Mouse (Mus musculus) neural tube, embryonic 11.5 days (tissue): ENCODE measurements around the gene Ucn3. TPM values are rescaled to one million over a fixed set of nuclear protein-coding genes. Genes with fewer than 3 reads are reported as not detected.

ENCODE experiments used
- ATAC-seq: fragments of 200-750 bp; cut with Nextera tagmentation; 2 replicates; pipeline ENCODE4 v1.8.0; 2017; ENCODE audit warnings: moderate number of reproducible peaks, mild to moderate bottlenecking, moderate TSS enrichment, moderate library complexity; ENCODE audit not compliant: insufficient read depth, low FRiP score, low TSS enrichment
- DNase-seq: peaks from one replicate; pipeline ENCODE4 v3.0.0-alpha.2; 2015; ENCODE audit warnings: low spot score
- H3K27ac ChIP-seq: fragments of 300-500 bp; sonication (generic); 2 replicates; pipeline ENCODE4 v1.5.1; 2014; ENCODE audit warnings: low read depth, mild to moderate bottlenecking, low read length
- H3K27me3 ChIP-seq: fragments of 300-500 bp; sonication (generic); 2 replicates; pipeline ENCODE4 v1.6.1; 2014; ENCODE audit warnings: mild to moderate bottlenecking, low read length, mixed read lengths; ENCODE audit not compliant: control insufficient read depth, insufficient read depth
- H3K36me3 ChIP-seq: fragments of 300-500 bp; sonication (generic); 2 replicates; pipeline ENCODE4 v1.6.1; 2014; ENCODE audit warnings: mild to moderate bottlenecking, low read length, moderate library complexity, mixed read lengths; ENCODE audit not compliant: control insufficient read depth, insufficient read depth
- H3K4me1 ChIP-seq: fragments of 300-500 bp; sonication (generic); 2 replicates; pipeline ENCODE4 v1.6.1; 2014; ENCODE audit warnings: low read length, mixed read lengths; ENCODE audit not compliant: control insufficient read depth, insufficient read depth
- H3K4me2 ChIP-seq: fragments of 300-500 bp; sonication (generic); 2 replicates; pipeline ENCODE4 v1.6.1; 2014; ENCODE audit warnings: low read depth, mild to moderate bottlenecking, moderate library complexity
- H3K4me3 ChIP-seq: fragments of 300-500 bp; sonication (generic); 2 replicates; pipeline ENCODE4 v1.5.1; 2014; ENCODE audit warnings: low read depth, low read length
- H3K9ac ChIP-seq: fragments of 300-500 bp; sonication (generic); 2 replicates; pipeline ENCODE4 v1.6.1; 2014; ENCODE audit warnings: mild to moderate bottlenecking, low read length
- H3K9me3 ChIP-seq: fragments of 300-500 bp; sonication (generic); 2 replicates; pipeline ENCODE4 v1.6.1; 2016; ENCODE audit warnings: low read length; ENCODE audit not compliant: control insufficient read depth
- WGBS: fragments of 180-500 bp; shearing (Covaris S2); extraction: QIAGEN DNeasy Blood & Tissue Kit; methylation state at CpG from one replicate; pipeline ENCODE4 v1.1.7; 2014; 5-methylcytosine and 5-hydroxymethylcytosine counted together
- polyA plus RNA-seq: library from polyadenylated mRNA; unstranded; fragments of >200 nt; fragmentation: Nextera tagmentation; extraction: Ambion mirVana; gene quantifications from 2 replicates; pipeline ENCODE4 v1.2.1, GENCODE M21; 2014

The Ucn3 gene
- polyA plus RNA-seq, 1 experiment from 2014 or later, result not detected

DNA sequence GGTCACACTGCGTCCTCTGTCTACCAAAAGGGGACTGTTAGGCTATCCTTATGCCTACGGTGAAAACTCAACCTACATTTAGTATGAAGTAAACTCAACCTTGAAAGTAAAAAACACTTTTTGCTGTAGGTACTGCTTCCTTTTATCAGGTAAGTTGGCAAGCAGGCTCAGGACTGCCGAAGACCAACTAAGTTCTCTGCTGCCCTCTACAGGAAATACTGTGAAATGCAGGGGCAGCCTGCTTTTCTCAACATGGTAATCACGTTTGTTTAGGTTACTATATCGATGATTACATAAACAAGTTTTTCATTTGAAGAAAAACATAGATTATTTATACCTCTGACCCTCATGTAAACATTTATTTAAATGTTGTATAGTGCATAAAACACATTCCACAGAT is 48.2 kb downstream of the Ucn3 start:
- H3K9ac ChIP-seq, result no peak overlapping the region
- H3K27ac ChIP-seq, result no peak overlapping the region
- no peaks in the 10 kb centered on the region for H3K4me1 ChIP-seq
- DNase-seq (peak; percentile 73), ATAC-seq (no peak)
- no peaks in the 10 kb centered on the region; the same call in 1 of the 2 replicates for H3K36me3 ChIP-seq
- H3K4me2 ChIP-seq, result no peak overlapping the region
- WGBS, result 44% methylated on average over 5 of the region's 5 CpGs
- H3K4me3 ChIP-seq, result no peak overlapping the region
- H3K9me3 ChIP-seq, result no peaks in the 10 kb centered on the region
- no peaks in the 10 kb centered on the region for H3K27me3 ChIP-seq

DNA sequence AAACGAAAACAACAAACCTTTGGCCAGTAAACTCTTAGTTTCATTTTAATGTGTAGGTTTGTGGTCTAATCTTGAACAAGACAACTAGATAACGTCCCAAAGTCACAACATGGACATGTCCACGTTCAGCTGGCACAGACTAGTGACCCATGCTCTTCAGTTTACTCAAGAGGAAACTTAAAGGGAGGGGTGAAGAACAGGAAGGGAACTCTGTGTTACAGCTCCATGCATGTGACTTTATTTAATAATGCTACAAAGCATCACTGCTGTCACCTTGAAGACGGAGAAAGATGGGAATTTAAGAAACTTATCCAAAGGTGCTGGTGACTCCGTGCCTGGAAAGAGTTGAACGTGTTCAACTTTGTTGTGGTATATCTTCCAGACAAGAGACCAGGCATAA is 49.1 kb downstream of the Ucn3 start:
- Histone ChIP-seq H3K9ac (no peak overlapping the region), H3K9me3 (no peaks in the 10 kb centered on the region), H3K4me2 (no peak overlapping the region), H3K4me3 (no peak overlapping the region), H3K36me3 (no peaks in the 10 kb centered on the region; the same call in 1 of the 2 replicates), H3K27me3 (no peaks in the 10 kb centered on the region), H3K4me1 (no peaks in the 10 kb centered on the region), H3K27ac (no peak overlapping the region)
- WGBS, result 92% methylated on average over 6 of the region's 6 CpGs
- DNase-seq, result no peak
- no peak for ATAC-seq

DNA sequence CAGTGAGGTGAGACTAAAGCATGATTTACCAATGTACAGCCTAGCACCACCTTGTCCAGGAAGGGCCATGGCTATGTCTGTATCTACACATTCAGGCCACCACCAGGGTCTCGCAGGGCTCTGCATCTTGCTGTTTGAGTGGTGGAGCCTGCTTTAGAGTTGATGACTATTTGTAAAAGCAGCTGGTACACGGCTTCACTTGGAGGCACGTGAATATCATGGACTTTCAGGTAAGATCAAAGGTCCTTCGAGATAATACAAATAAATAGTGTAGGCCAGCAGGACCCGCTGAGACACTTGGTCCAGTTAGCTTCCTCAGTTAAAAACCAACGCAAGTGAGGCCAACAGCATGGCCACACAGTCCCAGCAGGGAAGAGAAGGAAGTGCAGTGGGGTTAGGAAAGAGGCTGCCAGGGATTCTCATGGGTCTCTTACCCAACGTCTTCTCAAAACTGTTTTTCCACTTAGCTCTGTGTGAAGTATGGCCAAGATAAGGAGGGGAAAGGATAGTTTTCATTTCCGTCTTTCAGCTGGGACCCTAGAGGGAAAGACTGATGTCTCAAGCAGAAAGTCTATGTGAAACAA is 49.7 kb downstream of the Ucn3 start:
- no peak for ATAC-seq
- Histone ChIP-seq H3K27ac (no peak overlapping the region), H3K9ac (no peak overlapping the region), H3K4me3 (no peak overlapping the region), H3K9me3 (no peaks in the 10 kb centered on the region), H3K27me3 (no peaks in the 10 kb centered on the region), H3K36me3 (no peaks in the 10 kb centered on the region; the same call in 1 of the 2 replicates), H3K4me1 (no peaks in the 10 kb centered on the region), H3K4me2 (no peak overlapping the region)
- WGBS, result 82% methylated on average over 8 of the region's 8 CpGs
- no peak for DNase-seq

DNA sequence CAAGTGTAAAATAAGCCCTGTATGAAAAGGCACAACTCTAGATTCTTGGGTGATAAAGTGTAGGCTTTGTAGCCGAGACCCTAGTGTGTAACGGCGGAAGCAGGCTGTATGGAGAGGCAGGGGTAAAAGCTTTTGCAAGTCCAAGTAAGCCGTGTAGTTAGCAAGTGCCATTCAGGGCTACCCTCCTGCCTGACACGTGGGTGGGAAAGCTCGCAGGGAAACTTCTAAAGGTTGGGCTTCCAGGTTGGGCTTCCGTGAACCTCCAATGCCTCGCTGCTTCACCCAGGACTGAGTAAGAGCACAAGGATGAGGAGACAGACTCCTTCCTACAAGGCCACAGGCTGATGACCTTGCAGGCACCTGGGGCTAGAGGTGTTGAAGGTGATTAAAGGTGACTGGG is 50.6 kb downstream of the Ucn3 start:
- no peak for ATAC-seq
- Histone ChIP-seq H3K36me3 (no peaks in the 10 kb centered on the region), H3K27me3 (no peaks in the 10 kb centered on the region), H3K27ac (no peak overlapping the region), H3K4me3 (no peak overlapping the region), H3K9me3 (no peaks in the 10 kb centered on the region), H3K9ac (no peak overlapping the region), H3K4me2 (no peak overlapping the region), H3K4me1 (no peaks in the 10 kb centered on the region)
- DNase-seq, result no peak
- WGBS, result 75% methylated on average over 8 of the region's 8 CpGs

DNA sequence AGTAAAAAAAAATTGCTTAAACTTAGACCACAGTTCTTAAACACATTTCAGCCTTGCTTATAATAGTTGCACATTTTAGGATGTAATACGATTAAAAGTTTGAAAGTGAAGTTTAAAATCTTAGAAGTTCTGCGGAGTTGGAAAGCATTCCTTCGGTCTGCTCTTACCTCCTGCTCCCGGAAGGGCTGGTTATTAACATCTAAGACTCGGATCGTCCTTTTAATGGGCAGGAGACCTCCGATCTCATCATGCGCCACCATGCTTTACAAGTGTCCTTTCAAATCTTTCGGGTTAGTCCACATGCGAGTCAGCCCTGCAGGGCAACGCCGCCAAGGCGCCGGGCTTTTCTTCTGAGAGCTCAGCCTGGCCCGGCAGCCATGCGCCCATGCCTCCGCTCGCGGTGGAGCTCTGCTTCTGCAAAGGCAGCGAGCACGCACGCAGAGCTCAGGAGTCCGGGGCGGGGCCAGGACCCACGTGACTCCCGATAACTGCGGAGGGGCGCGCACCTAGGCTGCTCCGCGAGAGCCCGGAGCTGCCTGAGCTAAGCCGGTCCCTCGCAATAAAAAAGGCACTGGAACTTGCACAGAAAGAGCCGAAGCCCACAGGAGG is 51.9 kb downstream of the Ucn3 start:
- Histone ChIP-seq H3K9me3 (no peaks in the 10 kb centered on the region), H3K4me1 (no peaks in the 10 kb centered on the region), H3K4me3 (peak overlapping the region; percentile 46), H3K4me2 (peak overlapping the region; percentile 61), H3K27ac (no peak overlapping the region), H3K27me3 (no peaks in the 10 kb centered on the region), H3K9ac (peak overlapping the region; percentile 60), H3K36me3 (no peaks in the 10 kb centered on the region)
- under 1% methylated on average over 35 of the region's 35 CpGs for WGBS
- DNase-seq (peak; percentile 89), ATAC-seq (peak; percentile 97)

DNA sequence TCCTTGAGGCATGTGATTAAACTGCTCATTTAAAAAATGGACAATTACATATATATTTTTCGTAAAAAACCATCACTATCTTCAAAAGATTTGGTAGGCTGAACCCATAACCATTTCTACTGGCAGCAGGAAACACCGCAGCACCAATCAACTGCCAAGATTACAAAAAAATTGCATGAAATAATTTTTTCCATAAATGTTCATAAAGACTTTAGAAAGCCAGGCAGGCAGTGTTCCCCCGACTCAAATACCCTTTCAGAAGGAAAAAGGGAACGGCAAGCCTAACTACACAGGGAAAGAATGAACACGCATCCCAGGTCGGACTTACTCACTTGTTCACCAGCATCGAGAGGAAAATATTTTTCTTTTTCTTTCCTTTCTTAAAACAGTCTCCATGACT is 52.5 kb downstream of the Ucn3 start:
- H3K27ac ChIP-seq, result no peak overlapping the region
- H3K4me2 ChIP-seq, result peak overlapping the region; percentile 61
- H3K9ac ChIP-seq, result no peak overlapping the region
- H3K4me3 ChIP-seq, result peak overlapping the region; percentile 46
- H3K27me3 ChIP-seq, result no peaks in the 10 kb centered on the region
- no peak for DNase-seq
- no peaks in the 10 kb centered on the region for H3K4me1 ChIP-seq
- no peaks in the 10 kb centered on the region for H3K36me3 ChIP-seq
- no peak for ATAC-seq
- H3K9me3 ChIP-seq, result no peaks in the 10 kb centered on the region
- 18% methylated on average over 7 of the region's 7 CpGs for WGBS

DNA sequence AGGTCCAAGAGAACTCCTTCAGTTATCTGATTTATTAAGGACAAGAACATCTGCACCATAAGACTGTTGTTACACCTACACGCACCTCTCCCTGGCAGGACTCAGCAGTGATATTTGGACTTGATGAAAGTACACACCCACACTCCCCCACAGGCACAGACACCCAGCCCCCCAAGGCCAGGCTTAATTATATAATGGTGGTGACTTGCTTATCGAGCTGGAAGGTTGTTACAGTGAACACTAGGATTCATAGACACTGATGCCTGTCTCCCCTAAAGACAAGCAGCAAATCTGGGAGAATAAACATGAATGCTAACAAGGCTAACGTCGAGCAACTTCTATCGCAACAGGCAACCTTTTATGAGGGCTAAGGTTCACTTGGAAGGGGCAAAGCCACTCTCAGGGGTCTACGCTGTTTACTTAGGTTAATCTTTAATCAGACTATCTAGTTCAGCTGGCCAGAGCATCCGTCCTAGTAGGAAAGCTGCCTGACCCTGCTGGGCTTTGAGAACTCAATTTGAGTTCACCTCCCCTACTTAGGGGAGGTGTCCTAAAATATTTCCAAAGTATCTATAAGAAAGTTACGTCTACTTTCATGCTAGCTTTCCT is 53.6 kb downstream of the Ucn3 start:
- Histone ChIP-seq H3K4me1 (no peaks in the 10 kb centered on the region), H3K9me3 (no peaks in the 10 kb centered on the region), H3K27ac (no peak overlapping the region), H3K4me3 (peak overlapping the region; percentile 46), H3K4me2 (peak overlapping the region; percentile 61), H3K9ac (no peak overlapping the region), H3K36me3 (peaks cover 6% of the 10 kb centered on the region; the same call in 1 of the 2 replicates), H3K27me3 (no peaks in the 10 kb centered on the region)
- DNase-seq (no peak), ATAC-seq (no peak)
- WGBS, result 29% methylated on average over 8 of the region's 8 CpGs
